Mouse (Mus musculus) forebrain, embryonic 12.5 days (tissue): ENCODE measurements around the gene Ntf3. TPM values are rescaled to one million over a fixed set of nuclear protein-coding genes. Genes with fewer than 3 reads are reported as not detected.

Source experiments
- ATAC-seq: fragments of 200-750 bp; cut with Nextera tagmentation; 2 replicates; pipeline ENCODE4 v1.8.0; 2017; ENCODE audit warnings: moderate TSS enrichment; ENCODE audit not compliant: low FRiP score
- H3K27ac ChIP-seq: fragments of 300-500 bp; sonication (generic); 2 replicates; pipeline ENCODE4 v1.5.1; 2016; ENCODE audit warnings: mild to moderate bottlenecking
- H3K27me3 ChIP-seq: fragments of 300-500 bp; sonication (generic); 2 replicates; pipeline ENCODE4 v1.6.1; 2016; ENCODE audit warnings: mild to moderate bottlenecking
- H3K36me3 ChIP-seq: fragments of 300-500 bp; sonication (generic); replicated peaks from 2 replicates; pipeline ENCODE4 v1.6.1; 2016; ENCODE audit warnings: mild to moderate bottlenecking
- H3K4me1 ChIP-seq: fragments of 300-500 bp; sonication (generic); 2 replicates; pipeline ENCODE4 v1.6.1; 2016
- H3K4me2 ChIP-seq: fragments of 300-500 bp; sonication (generic); 2 replicates; pipeline ENCODE4 v1.6.1; 2016; ENCODE audit warnings: mild to moderate bottlenecking, moderate library complexity
- H3K4me3 ChIP-seq: fragments of 300-500 bp; sonication (generic); replicated peaks from 2 replicates; pipeline ENCODE4 v1.5.1; 2016; ENCODE audit warnings: mild to moderate bottlenecking
- H3K9ac ChIP-seq: fragments of 300-500 bp; sonication (generic); 2 replicates; pipeline ENCODE4 v1.6.1; 2016; ENCODE audit warnings: mild to moderate bottlenecking
- H3K9me3 ChIP-seq: fragments of 300-500 bp; sonication (generic); 2 replicates; pipeline ENCODE4 v1.6.1; 2016
- WGBS: fragments of 180-500 bp; shearing (Covaris S2); methylation state at CpG from one replicate; pipeline ENCODE4 v1.1.7; 2016; 5-methylcytosine and 5-hydroxymethylcytosine counted together
- polyA plus RNA-seq: library from polyadenylated mRNA; unstranded; fragments of >200 nt; fragmentation: Nextera tagmentation; extraction: Ambion mirVana; gene quantifications from 2 replicates; pipeline ENCODE4 v1.2.1, GENCODE M21; 2016

Ntf3 gene
- polyA plus RNA-seq, 1 experiment from 2014 or later: 3.2 TPM

- Histone ChIP-seq H3K4me2 (no peak overlapping the region), H3K9ac (no peak overlapping the region), H3K4me3 (no peak overlapping the region), H3K4me1 (no peaks in the 10 kb centered on the region), H3K27me3 (peaks cover 18% of the 10 kb centered on the region), H3K9me3 (0 out of 2 replicates have a peak, but pooled peaks cover 2% of the 10 kb centered on the region), H3K27ac (no peak overlapping the region), H3K36me3 (no peaks in the 10 kb centered on the region)
- 79% methylated on average over 2 of the region's 2 CpGs for WGBS
- ATAC-seq: no peak
Observed at GRCm38 (mm10) chr6:126153154-126153553, 13.6 kb downstream of the Ntf3 start.

GRCm38 (mm10) chr6:126143659-126144058 lies 23.1 kb downstream of the Ntf3 start:
- no peak for ATAC-seq
- Histone ChIP-seq H3K4me3 (no peak overlapping the region), H3K27me3 (no peaks in the 10 kb centered on the region), H3K9ac (no peak overlapping the region), H3K27ac (no peak overlapping the region), H3K4me2 (no peak overlapping the region), H3K36me3 (no peaks in the 10 kb centered on the region), H3K9me3 (no peaks in the 10 kb centered on the region), H3K4me1 (no peaks in the 10 kb centered on the region)
- 84% methylated on average over 5 of the region's 5 CpGs for WGBS

- Histone ChIP-seq H3K4me1 (no peaks in the 10 kb centered on the region), H3K27me3 (no peaks in the 10 kb centered on the region), H3K9ac (no peak overlapping the region), H3K4me3 (no peak overlapping the region), H3K27ac (no peak overlapping the region), H3K4me2 (no peak overlapping the region), H3K36me3 (no peaks in the 10 kb centered on the region), H3K9me3 (no peaks in the 10 kb centered on the region)
- WGBS: 89% methylated on average over 3 of the region's 3 CpGs
- ATAC-seq: no peak
Observed at GRCm38 (mm10) chr6:126142741-126143140, 24.0 kb downstream of the Ntf3 start.

- ATAC-seq: no peak
- H3K27me3 ChIP-seq: no peaks in the 10 kb centered on the region
- H3K9ac ChIP-seq: no peak overlapping the region
- H3K36me3 ChIP-seq: no peaks in the 10 kb centered on the region
- 77% methylated on average over 8 of the region's 8 CpGs for WGBS
- no peak overlapping the region for H3K4me3 ChIP-seq
- no peaks in the 10 kb centered on the region for H3K9me3 ChIP-seq
- H3K4me1 ChIP-seq: no peaks in the 10 kb centered on the region
- no peak overlapping the region for H3K27ac ChIP-seq
- H3K4me2 ChIP-seq: no peak overlapping the region
Observed at GRCm38 (mm10) chr6:126142021-126142554, 24.6 kb downstream of the Ntf3 start.

GRCm38 (mm10) chr6:126141472-126141871 lies 25.2 kb downstream of the Ntf3 start:
- 77% methylated on average over 13 of the region's 13 CpGs for WGBS
- Histone ChIP-seq H3K27ac (no peak overlapping the region), H3K4me3 (no peak overlapping the region), H3K36me3 (no peaks in the 10 kb centered on the region), H3K4me2 (no peak overlapping the region), H3K9me3 (no peaks in the 10 kb centered on the region), H3K4me1 (no peaks in the 10 kb centered on the region), H3K9ac (no peak overlapping the region), H3K27me3 (no peaks in the 10 kb centered on the region)
- ATAC-seq: no peak

- no peaks in the 10 kb centered on the region for H3K27me3 ChIP-seq
- 93% methylated on average over 6 of the region's 6 CpGs for WGBS
- H3K9ac ChIP-seq: no peak overlapping the region
- no peaks in the 10 kb centered on the region for H3K4me1 ChIP-seq
- ATAC-seq: no peak
- H3K27ac ChIP-seq: no peak overlapping the region
- no peaks in the 10 kb centered on the region for H3K9me3 ChIP-seq
- no peaks in the 10 kb centered on the region for H3K36me3 ChIP-seq
- no peak overlapping the region for H3K4me2 ChIP-seq
- H3K4me3 ChIP-seq: no peak overlapping the region
Observed at GRCm38 (mm10) chr6:126140961-126141360, 25.7 kb downstream of the Ntf3 start.

GRCm38 (mm10) chr6:126140416-126140815 lies 26.3 kb downstream of the Ntf3 start:
- Histone ChIP-seq H3K9me3 (no peaks in the 10 kb centered on the region), H3K4me1 (no peaks in the 10 kb centered on the region), H3K4me2 (no peak overlapping the region), H3K36me3 (no peaks in the 10 kb centered on the region), H3K27ac (no peak overlapping the region), H3K4me3 (no peak overlapping the region), H3K27me3 (no peaks in the 10 kb centered on the region), H3K9ac (no peak overlapping the region)
- 91% methylated on average over 2 of the region's 2 CpGs for WGBS
- ATAC-seq: no peak

- H3K27me3 ChIP-seq: no peaks in the 10 kb centered on the region
- H3K36me3 ChIP-seq: no peaks in the 10 kb centered on the region
- H3K9ac ChIP-seq: no peak overlapping the region
- no peak overlapping the region for H3K4me2 ChIP-seq
- H3K4me3 ChIP-seq: no peak overlapping the region
- no peak for ATAC-seq
- no peak overlapping the region for H3K27ac ChIP-seq
- H3K9me3 ChIP-seq: no peaks in the 10 kb centered on the region
- H3K4me1 ChIP-seq: no peaks in the 10 kb centered on the region
- 83% methylated on average over 19 of the region's 19 CpGs for WGBS
Observed at GRCm38 (mm10) chr6:126134155-126134906, 32.4 kb downstream of the Ntf3 start.

GRCm38 (mm10) chr6:126128238-126128637 lies 38.5 kb downstream of the Ntf3 start:
- no peaks in the 10 kb centered on the region for H3K9me3 ChIP-seq
- no peaks in the 10 kb centered on the region for H3K36me3 ChIP-seq
- H3K9ac ChIP-seq: no peak overlapping the region
- 79% methylated on average over 7 of the region's 7 CpGs for WGBS
- H3K4me2 ChIP-seq: no peak overlapping the region
- no peak for ATAC-seq
- no peak overlapping the region for H3K4me3 ChIP-seq
- H3K4me1 ChIP-seq: no peaks in the 10 kb centered on the region
- no peaks in the 10 kb centered on the region for H3K27me3 ChIP-seq
- H3K27ac ChIP-seq: no peak overlapping the region

GRCm38 (mm10) chr6:126118247-126118646 lies 48.5 kb downstream of the Ntf3 start:
- no peak for ATAC-seq
- no peaks in the 10 kb centered on the region for H3K9me3 ChIP-seq
- WGBS: 86% methylated on average over 1 of the region's 1 CpGs

GRCm38 (mm10) chr6:126117191-126117590 lies 49.5 kb downstream of the Ntf3 start:
- ATAC-seq: no peak
- Histone ChIP-seq H3K27ac (no peak overlapping the region), H3K9me3 (no peaks in the 10 kb centered on the region), H3K4me3 (no peak overlapping the region), H3K4me1 (peaks cover 16% of the 10 kb centered on the region), H3K9ac (no peak overlapping the region), H3K4me2 (no peak overlapping the region), H3K36me3 (no peaks in the 10 kb centered on the region), H3K27me3 (no peaks in the 10 kb centered on the region)
- WGBS: 89% methylated on average over 8 of the region's 8 CpGs

More at GRCm38 (mm10) chr6:126118247-126118646, 48.5 kb downstream of the Ntf3 start:
- Histone ChIP-seq H3K9ac (no peak overlapping the region), H3K27me3 (no peaks in the 10 kb centered on the region), H3K27ac (no peak overlapping the region), H3K4me1 (peaks cover 16% of the 10 kb centered on the region), H3K36me3 (no peaks in the 10 kb centered on the region), H3K4me3 (no peak overlapping the region), H3K4me2 (no peak overlapping the region)

GRCm38 (mm10) chr6:126114934-126115633 lies 51.6 kb downstream of the Ntf3 start:
- Histone ChIP-seq H3K27me3 (no peaks in the 10 kb centered on the region), H3K4me1 (peaks cover 16% of the 10 kb centered on the region), H3K4me2 (no peak overlapping the region), H3K9ac (no peak overlapping the region), H3K36me3 (no peaks in the 10 kb centered on the region), H3K4me3 (no peak overlapping the region), H3K9me3 (no peaks in the 10 kb centered on the region), H3K27ac (peak overlapping the region; percentile 25; the same call in 1 of the 2 replicates)
- 50% methylated on average over 10 of the region's 10 CpGs for WGBS
- ATAC-seq: no peak
